Mouse (Mus musculus) forebrain, embryonic 16.5 days (tissue): ENCODE measurements around the gene Mvd. TPM values are rescaled to one million over a fixed set of nuclear protein-coding genes. Genes with fewer than 3 reads are reported as not detected.

Experiments used
- ATAC-seq: fragments of 200-750 bp; cut with Nextera tagmentation; 2 replicates; pipeline ENCODE4 v1.8.0; 2017; ENCODE audit warnings: mild to moderate bottlenecking, moderate library complexity
- H3K27ac ChIP-seq: fragments of 300-500 bp; sonication (generic); 2 replicates; pipeline ENCODE4 v1.5.1; 2014; ENCODE audit warnings: low read length, control low read depth
- H3K27me3 ChIP-seq: fragments of 300-500 bp; sonication (generic); replicated peaks from 2 replicates; pipeline ENCODE4 v1.6.1; 2014; ENCODE audit warnings: low read length; ENCODE audit not compliant: control insufficient read depth, insufficient read depth
- H3K36me3 ChIP-seq: fragments of 300-500 bp; sonication (generic); 2 replicates; pipeline ENCODE4 v1.6.1; 2014; ENCODE audit not compliant: control insufficient read depth, insufficient read depth
- H3K4me1 ChIP-seq: fragments of 300-500 bp; sonication (generic); replicated peaks from 2 replicates; pipeline ENCODE4 v1.6.1; 2014; ENCODE audit warnings: low read length; ENCODE audit not compliant: control insufficient read depth, insufficient read depth
- H3K4me2 ChIP-seq: fragments of 300-500 bp; sonication (generic); 2 replicates; pipeline ENCODE4 v1.6.1; 2014; ENCODE audit warnings: mild to moderate bottlenecking, low read length, control low read depth
- H3K4me3 ChIP-seq: fragments of 300-500 bp; sonication (generic); replicated peaks from 2 replicates; pipeline ENCODE4 v1.5.1; 2014; ENCODE audit warnings: mild to moderate bottlenecking, low read length, control low read depth
- H3K9ac ChIP-seq: fragments of 300-500 bp; sonication (generic); replicated peaks from 2 replicates; pipeline ENCODE4 v1.6.1; 2014; ENCODE audit warnings: low read depth, low read length, control low read depth
- H3K9me3 ChIP-seq: fragments of 300-500 bp; sonication (generic); 2 replicates; pipeline ENCODE4 v1.6.1; 2016; ENCODE audit warnings: low read length; ENCODE audit not compliant: control insufficient read depth
- WGBS: fragments of 180-500 bp; shearing (Covaris S2); extraction: QIAGEN DNeasy Blood & Tissue Kit; methylation state at CpG from one replicate; pipeline ENCODE4 v1.1.7; 2014; 5-methylcytosine and 5-hydroxymethylcytosine counted together
- polyA plus RNA-seq: library from polyadenylated mRNA; unstranded; fragments of >200 nt; fragmentation: Nextera tagmentation; extraction: Ambion mirVana; gene quantifications from 2 replicates; pipeline ENCODE4 v1.2.1, GENCODE M21; 2015

The Mvd gene
- polyA plus RNA-seq, 1 experiment from 2014 or later = 60.0 TPM

- peaks cover 8% of the 10 kb centered on the region; the same call in 1 of the 2 replicates for H3K36me3 ChIP-seq
- H3K4me1 ChIP-seq = peaks cover 11% of the 10 kb centered on the region
- ATAC-seq = 0 out of 2 replicates have a peak, but pooled peaks have one; percentile 8
- peak overlapping the region; percentile 40; the same call in 1 of the 2 replicates for H3K9ac ChIP-seq
- WGBS = 38% methylated on average over 18 of the region's 18 CpGs
- no peaks in the 10 kb centered on the region for H3K27me3 ChIP-seq
- peak overlapping the region; percentile 57 for H3K4me2 ChIP-seq
- no peak overlapping the region for H3K27ac ChIP-seq
- no peaks in the 10 kb centered on the region for H3K9me3 ChIP-seq
- H3K4me3 ChIP-seq = peak overlapping the region; percentile 33
Measured at GRCm38 (mm10) chr8:122431694-122432442, 11.4 kb downstream of the Mvd start.

GRCm38 (mm10) chr8:122430646-122431045 is 12.6 kb downstream of the Mvd start:
- Histone ChIP-seq H3K4me2 (no peak overlapping the region), H3K9ac (no peak overlapping the region), H3K36me3 (peaks cover 2% of the 10 kb centered on the region; the same call in 1 of the 2 replicates), H3K27me3 (no peaks in the 10 kb centered on the region), H3K4me3 (no peak overlapping the region), H3K9me3 (no peaks in the 10 kb centered on the region), H3K4me1 (peaks cover 11% of the 10 kb centered on the region), H3K27ac (no peak overlapping the region)
- 87% methylated on average over 3 of the region's 3 CpGs for WGBS
- ATAC-seq = no peak

GRCm38 (mm10) chr8:122430058-122430636 is 13.1 kb downstream of the Mvd start:
- 83% methylated on average over 10 of the region's 10 CpGs for WGBS
- no peaks in the 10 kb centered on the region for H3K27me3 ChIP-seq
- H3K9me3 ChIP-seq = no peaks in the 10 kb centered on the region
- ATAC-seq = no peak
- H3K4me1 ChIP-seq = peaks cover 11% of the 10 kb centered on the region
- H3K4me2 ChIP-seq = no peak overlapping the region
- H3K27ac ChIP-seq = no peak overlapping the region
- H3K36me3 ChIP-seq = no peaks in the 10 kb centered on the region
- no peak overlapping the region for H3K4me3 ChIP-seq
- no peak overlapping the region for H3K9ac ChIP-seq

- no peak overlapping the region for H3K4me3 ChIP-seq
- 89% methylated on average over 9 of the region's 9 CpGs for WGBS
- H3K36me3 ChIP-seq = no peaks in the 10 kb centered on the region
- no peak overlapping the region for H3K27ac ChIP-seq
- no peak for ATAC-seq
- no peak overlapping the region for H3K9ac ChIP-seq
- no peaks in the 10 kb centered on the region for H3K27me3 ChIP-seq
- H3K4me2 ChIP-seq = no peak overlapping the region
- no peaks in the 10 kb centered on the region for H3K9me3 ChIP-seq
- peaks cover 11% of the 10 kb centered on the region for H3K4me1 ChIP-seq
Measured at GRCm38 (mm10) chr8:122428163-122428562, 15.1 kb downstream of the Mvd start.

GRCm38 (mm10) chr8:122427607-122428006 is 15.6 kb downstream of the Mvd start:
- Histone ChIP-seq H3K27me3 (no peaks in the 10 kb centered on the region), H3K4me3 (no peak overlapping the region), H3K4me2 (no peak overlapping the region), H3K4me1 (peaks cover 7% of the 10 kb centered on the region), H3K9ac (no peak overlapping the region), H3K9me3 (no peaks in the 10 kb centered on the region), H3K27ac (no peak overlapping the region), H3K36me3 (no peaks in the 10 kb centered on the region)
- no peak for ATAC-seq
- 87% methylated on average over 7 of the region's 7 CpGs for WGBS

GRCm38 (mm10) chr8:122426145-122426544 is 17.1 kb downstream of the Mvd start:
- Histone ChIP-seq H3K4me2 (no peak overlapping the region), H3K36me3 (no peaks in the 10 kb centered on the region), H3K4me1 (no peaks in the 10 kb centered on the region), H3K9me3 (no peaks in the 10 kb centered on the region), H3K4me3 (no peak overlapping the region), H3K9ac (no peak overlapping the region), H3K27ac (no peak overlapping the region), H3K27me3 (no peaks in the 10 kb centered on the region)
- ATAC-seq = no peak
- WGBS = 83% methylated on average over 9 of the region's 9 CpGs

GRCm38 (mm10) chr8:122423659-122424058 is 19.6 kb downstream of the Mvd start:
- Histone ChIP-seq H3K9ac (no peak overlapping the region), H3K27ac (no peak overlapping the region), H3K4me3 (no peak overlapping the region), H3K4me1 (no peaks in the 10 kb centered on the region), H3K4me2 (no peak overlapping the region), H3K36me3 (no peaks in the 10 kb centered on the region), H3K9me3 (no peaks in the 10 kb centered on the region), H3K27me3 (no peaks in the 10 kb centered on the region)
- ATAC-seq = no peak
- 54% methylated on average over 5 of the region's 5 CpGs for WGBS

GRCm38 (mm10) chr8:122423217-122423616 is 20.0 kb downstream of the Mvd start:
- 87% methylated on average over 24 of the region's 24 CpGs for WGBS
- H3K4me3 ChIP-seq = no peak overlapping the region
- no peak for ATAC-seq

GRCm38 (mm10) chr8:122421376-122422070 is 21.7 kb downstream of the Mvd start, which contains the start of gene Il17c:
Gene Il17c (plus strand): TSS chr8:122422020.
- Histone ChIP-seq H3K27me3 (no peaks in the 10 kb centered on the region), H3K9me3 (no peaks in the 10 kb centered on the region), H3K4me1 (no peaks in the 10 kb centered on the region), H3K27ac (no peak within 1 kb of the TSS), H3K4me3 (no peak within 1 kb of the TSS), H3K4me2 (no peak within 1 kb of the TSS), H3K36me3 (peaks cover 9% of the 10 kb centered on the region; the same call in 1 of the 2 replicates), H3K9ac (no peak within 1 kb of the TSS)
- ATAC-seq = no peak
- 81% methylated on average over 14 of the region's 14 CpGs for WGBS

More at GRCm38 (mm10) chr8:122423217-122423616, 20.0 kb downstream of the Mvd start:
- no peaks in the 10 kb centered on the region for H3K9me3 ChIP-seq
- H3K27ac ChIP-seq = no peak overlapping the region
- H3K9ac ChIP-seq = no peak overlapping the region
- H3K36me3 ChIP-seq = peaks cover 3% of the 10 kb centered on the region; the same call in 1 of the 2 replicates
- no peaks in the 10 kb centered on the region for H3K27me3 ChIP-seq
- no peak overlapping the region for H3K4me2 ChIP-seq
- H3K4me1 ChIP-seq = no peaks in the 10 kb centered on the region
